Comparison of ENCODE assay signal across 9 mouse cellular contexts in the genomic region with DNA sequence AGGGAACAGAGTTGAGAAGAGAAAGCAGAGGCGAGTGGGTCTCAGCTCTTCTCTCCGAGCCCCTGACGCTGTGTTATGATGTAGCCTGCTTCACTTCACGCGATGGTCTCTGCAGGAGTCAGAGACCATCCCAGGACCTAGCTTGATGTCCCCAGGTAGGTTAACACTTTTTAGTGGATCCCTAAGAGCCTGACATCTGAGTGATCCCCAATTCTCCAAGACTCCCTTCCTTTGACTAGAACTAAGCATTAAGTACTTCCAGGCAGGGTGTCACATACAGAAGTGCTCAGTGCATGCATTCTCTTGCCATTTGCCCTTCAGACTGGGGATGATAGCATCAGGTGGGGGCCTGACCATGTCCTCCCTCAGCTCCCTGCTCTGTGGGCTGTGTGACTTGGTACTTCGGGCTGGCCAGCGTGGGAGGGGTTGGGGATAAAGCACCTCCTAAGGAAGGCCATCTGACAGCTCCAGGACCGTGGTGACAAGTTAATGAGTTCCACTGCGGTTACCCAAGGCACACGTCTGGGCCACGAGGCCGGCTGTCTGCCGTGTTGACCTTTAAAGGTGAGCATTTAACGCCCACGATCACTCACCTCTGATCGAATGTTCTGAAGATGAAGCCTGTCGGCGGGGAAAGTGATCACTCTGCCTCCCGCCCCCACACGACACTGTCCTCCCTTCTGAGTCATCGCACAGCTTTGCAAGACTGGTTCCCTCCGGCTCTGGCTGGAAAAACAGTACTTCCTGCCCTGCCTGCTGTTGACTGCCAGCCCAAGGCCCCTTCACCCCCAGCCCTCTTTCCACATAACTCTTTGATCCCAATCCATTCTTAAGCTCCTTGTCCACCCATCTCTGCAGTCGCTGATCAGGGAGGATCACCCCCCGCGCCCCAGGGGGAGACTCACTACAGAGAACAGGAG.
DNase-seq lines count a peak whose midpoint lies in the region; ATAC-seq lines count a peak whose summit lies in the region.
"Had no signal": no experiment of that assay in that cellular context is flagged by ENCODE, and none has a peak within 500 bp of the region (broad histone marks: within the 10 kb centered on the region; RNA-seq: fewer than 3 reads in every experiment).

No protein-coding gene starts in this region.

- peak; percentile 73; the same call in 1 of the 2 replicates for ATAC-seq in frontal cortex, adult (ENCODE audit: low TSS enrichment)
- no peak for ATAC-seq in heart, embryonic 13.5 days (ENCODE audit: extremely low read depth, insufficient number of reproducible peaks, low FRiP score, low TSS enrichment)

- 0 out of 2 replicates have a peak, but pooled peaks cover 3% of the 10 kb centered on the region for H3K4me1 ChIP-seq in heart, embryonic 13.5 days

- H3K4me2 ChIP-seq in heart, embryonic 13.5 days: peak overlapping the region; percentile 38; the same call in 1 of the 2 replicates
- H3K4me2 ChIP-seq: midbrain, embryonic 12.5 days had no signal

- 49% methylated on average over 25 of the region's 25 CpGs for WGBS in heart, embryonic 13.5 days

- peaks cover 24% of the 10 kb centered on the region for H3K27me3 ChIP-seq in heart, embryonic 13.5 days (replicated peaks)

- H3K36me3 ChIP-seq in heart, embryonic 13.5 days: no peaks in the 10 kb centered on the region
- H3K36me3 ChIP-seq: midbrain, embryonic 12.5 days had no signal

- no peak for DNase-seq in frontal cortex, postnatal 14 days (ENCODE audit: low spot score in 2 of 2)
- peak; percentile 61 for DNase-seq in right cerebral cortex, adult 18-20 months
- no peak for DNase-seq in right cerebral cortex, postnatal 14 days
- peak; percentile 24 for DNase-seq in retina, embryonic 14.5 days (ENCODE audit: low spot score)
- DNase-seq in cerebellum, postnatal 36 days: no peak
- no peak for DNase-seq in gastrocnemius, adult 8-10 months (ENCODE audit: low spot score in 2 of 2)

- H3K27ac ChIP-seq in heart, embryonic 13.5 days (replicated peaks): no peak overlapping the region
- H3K27ac ChIP-seq: midbrain, embryonic 12.5 days had no signal

- H3K9me3 ChIP-seq in heart, embryonic 13.5 days: no peaks in the 10 kb centered on the region
- H3K9me3 ChIP-seq: midbrain, embryonic 12.5 days had no signal

- H3K4me3 ChIP-seq in heart, embryonic 13.5 days: no peak overlapping the region
- H3K4me3 ChIP-seq: midbrain, embryonic 12.5 days had no signal

- H3K9ac ChIP-seq in heart, embryonic 13.5 days: no peak overlapping the region
- H3K9ac ChIP-seq: midbrain, embryonic 12.5 days had no signal

Comparison
In these comparisons a context has a peak if more than half of its experiments do, and no peak if none do; other contexts are left out.
1. DNase-seq: peak in right cerebral cortex, adult 18-20 months (single experiment) and retina, embryonic 14.5 days (single experiment); none in frontal cortex, postnatal 14 days (0 of 2), right cerebral cortex, postnatal 14 days (single experiment), cerebellum, postnatal 36 days (0 of 2) and gastrocnemius, adult 8-10 months (0 of 2).